Mouse (Mus musculus): ENCODE data around the gene Gja1.
"Not testable (repeated sequence)": the region's sequence is repeated elsewhere in the genome, so short reads cannot be mapped to it uniquely, and the experiment has no call there.

Gja1 gene

GRCm38 (mm10) chr10:56377097-56377965 is at the start of gene Gja1:
Gja1 (plus strand) TSS chr10:56377330.
- DNase-seq (ENCODE audit: extremely low read depth, low read depth, low spot score): no peak

DNA sequence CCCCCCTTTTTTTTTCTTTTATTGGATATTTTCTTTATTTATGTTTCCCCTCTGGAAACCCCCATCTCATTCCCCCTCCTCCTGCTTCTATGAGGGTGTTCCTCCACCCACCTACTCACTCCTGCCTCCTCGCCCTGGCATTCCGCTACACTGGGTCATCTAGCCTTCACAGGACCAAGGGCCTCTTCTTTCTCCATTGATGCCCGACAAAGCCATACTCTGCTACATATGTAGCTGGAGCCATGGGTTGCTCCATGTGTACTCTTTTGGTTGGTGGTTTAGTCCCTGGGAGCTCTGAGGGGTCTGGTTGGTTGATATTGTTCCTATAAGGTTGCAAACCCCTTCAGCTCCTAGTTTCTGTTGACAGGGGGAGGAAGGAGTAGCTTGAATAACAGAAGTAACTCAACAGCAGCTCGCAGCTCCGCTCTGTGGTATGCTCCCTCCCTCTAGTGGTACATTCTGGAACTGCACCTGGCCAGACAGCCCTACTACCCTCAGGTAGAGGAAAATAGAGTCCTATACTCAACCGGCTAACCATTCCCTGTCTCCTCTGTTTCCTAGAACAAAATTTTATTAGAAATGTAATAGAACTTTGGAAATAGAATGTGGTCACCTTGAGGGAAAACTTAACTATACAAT is 38.2 kb upstream of the Gja1 start:
- DNase-seq (ENCODE audit: extremely low read depth, low read depth, low spot score): no peak

GRCm38 (mm10) chr10:56360472-56360871 is 16.7 kb upstream of the Gja1 start:
- DNase-seq (ENCODE audit: extremely low read depth, low read depth, low spot score): no peak

- no peak for DNase-seq (ENCODE audit: extremely low read depth, low read depth, low spot score)
These were observed 8.1 kb upstream of the Gja1 start for GRCm38 (mm10) chr10:56369073-56369472.

- no peak for DNase-seq (ENCODE audit: extremely low read depth, low read depth, low spot score)
These were observed 4.0 kb upstream of the Gja1 start for GRCm38 (mm10) chr10:56373021-56373720.

GRCm38 (mm10) chr10:56374169-56374568 is 3.0 kb upstream of the Gja1 start:
- DNase-seq (ENCODE audit: extremely low read depth, low read depth, low spot score): no peak

DNA sequence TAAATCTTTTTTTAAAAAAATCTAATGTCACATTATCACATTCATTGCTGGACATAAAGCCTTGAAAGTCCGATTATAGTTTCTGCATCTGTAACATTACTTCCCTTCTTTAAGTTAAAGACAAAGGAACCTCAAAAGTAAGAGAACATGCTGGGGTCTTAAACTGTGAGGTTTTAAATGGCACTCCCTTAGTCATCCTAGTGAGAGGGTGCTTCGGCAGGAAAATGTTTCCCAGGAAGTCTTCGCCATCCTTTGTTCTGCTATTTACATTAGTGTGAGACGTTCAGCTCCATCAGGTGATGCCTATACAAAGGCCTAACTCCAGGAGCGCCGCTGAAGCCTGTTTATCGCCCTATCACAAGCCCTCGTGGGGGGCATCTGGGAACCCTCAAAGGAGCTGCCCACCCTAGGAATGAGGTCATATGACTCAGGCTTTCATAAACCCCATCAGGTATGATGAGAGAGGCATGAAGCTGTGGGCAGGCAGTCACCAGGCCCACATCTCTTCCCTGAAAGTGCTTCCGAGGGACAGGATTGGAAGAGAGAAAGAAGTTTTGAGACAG is 1.1 kb upstream of the Gja1 start:
- no peak for DNase-seq (ENCODE audit: extremely low read depth, low read depth, low spot score)

DNA sequence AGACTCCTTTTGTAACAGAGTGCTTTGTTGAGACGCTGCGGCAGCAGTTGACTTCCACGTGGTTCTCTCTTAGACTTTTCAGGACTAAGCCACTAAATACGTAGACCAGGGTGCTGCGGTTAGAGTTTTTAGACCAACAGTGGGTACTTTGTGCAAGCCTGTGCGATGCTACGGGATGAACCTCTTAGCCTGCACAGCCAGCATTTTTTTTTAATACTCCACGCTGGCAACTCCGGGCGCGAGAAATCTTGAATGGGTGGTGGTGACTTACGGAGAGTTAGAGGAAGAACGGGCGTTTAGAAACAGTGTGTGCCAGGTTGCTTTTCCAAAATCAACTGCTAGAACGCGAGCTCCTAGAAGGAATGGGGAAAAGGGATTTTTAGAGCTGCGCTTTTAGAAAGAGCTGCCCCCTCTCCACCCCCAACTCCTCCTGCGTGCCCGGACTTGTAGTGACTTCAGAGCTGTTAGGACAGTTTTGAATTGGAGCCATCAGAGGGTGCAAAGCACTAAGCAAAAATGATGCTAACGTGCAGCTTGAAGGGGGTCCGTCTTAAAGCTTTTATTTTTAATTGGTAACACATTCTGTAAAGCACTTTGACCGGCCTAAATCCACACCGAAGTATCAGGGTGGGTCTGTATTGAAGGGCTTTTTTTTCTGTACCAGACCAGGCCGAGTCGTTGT is 977 bp downstream of the Gja1 start:
- DNase-seq (ENCODE audit: extremely low read depth, low read depth, low spot score): no peak

GRCm38 (mm10) chr10:56378648-56379254 is 1.6 kb downstream of the Gja1 start:
- no peak for DNase-seq (ENCODE audit: extremely low read depth, low read depth, low spot score)

- DNase-seq (ENCODE audit: extremely low read depth, low read depth, low spot score): no peak
These were observed 2.6 kb downstream of the Gja1 start for GRCm38 (mm10) chr10:56379720-56380119.

GRCm38 (mm10) chr10:56385195-56386109 is 8.3 kb downstream of the Gja1 start:
- DNase-seq (ENCODE audit: extremely low read depth, low read depth, low spot score): no peak

- no peak for DNase-seq (ENCODE audit: extremely low read depth, low read depth, low spot score)
These were observed 16.1 kb downstream of the Gja1 start for GRCm38 (mm10) chr10:56393095-56393784.

DNA sequence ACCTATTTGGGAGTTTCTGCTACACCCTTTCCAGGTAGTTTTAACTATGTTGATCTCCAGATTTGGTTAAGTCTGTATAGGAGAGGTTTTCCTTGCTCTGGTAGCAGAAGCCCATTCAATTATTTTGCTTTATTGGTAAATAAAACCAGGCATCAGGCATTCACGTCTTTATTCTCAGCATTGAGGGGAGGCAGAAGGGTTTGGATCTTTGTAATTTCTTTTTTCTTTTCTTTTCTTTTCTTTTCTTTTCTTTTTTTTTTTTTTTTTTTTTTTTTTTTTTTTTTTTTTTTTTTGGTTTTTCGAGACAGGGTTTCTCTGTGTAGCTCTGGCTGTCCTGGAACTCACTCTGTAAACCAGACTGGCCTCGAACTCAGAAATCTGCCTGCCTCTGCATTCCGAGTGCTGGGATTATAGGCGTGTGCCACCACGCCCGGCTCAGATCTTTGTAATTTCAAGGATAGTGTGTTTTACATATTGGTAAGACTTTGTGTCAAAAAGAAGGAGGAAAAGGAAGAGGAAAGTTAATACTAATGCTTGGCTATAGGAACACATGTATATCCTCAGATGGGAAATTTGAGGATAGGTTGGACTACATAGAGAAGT is 16.8 kb downstream of the Gja1 start:
- DNase-seq (ENCODE audit: extremely low read depth, low read depth, low spot score): not testable (repeated sequence)

GRCm38 (mm10) chr10:56397875-56398274 is 20.7 kb downstream of the Gja1 start:
- DNase-seq (ENCODE audit: extremely low read depth, low read depth, low spot score): no peak

DNA sequence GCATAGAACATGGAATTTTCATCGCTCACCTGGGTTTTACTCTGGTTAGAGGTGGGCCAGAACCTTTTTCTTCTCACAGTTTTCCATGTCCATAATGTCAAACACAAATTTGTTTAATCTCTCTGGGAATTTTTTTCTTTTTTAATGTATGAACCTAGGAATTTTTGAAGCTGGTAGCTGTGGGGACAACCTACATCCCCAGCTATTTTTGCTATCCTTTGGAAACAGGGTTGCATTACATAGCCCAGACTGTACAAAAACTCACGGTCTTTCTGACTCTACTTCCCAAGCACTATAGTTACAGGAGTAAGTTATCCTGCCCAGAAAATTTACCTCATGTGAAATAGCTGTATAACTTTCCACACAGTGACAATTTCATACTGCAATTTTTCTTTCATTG is 21.2 kb downstream of the Gja1 start:
- no peak for DNase-seq (ENCODE audit: extremely low read depth, low read depth, low spot score)

DNA sequence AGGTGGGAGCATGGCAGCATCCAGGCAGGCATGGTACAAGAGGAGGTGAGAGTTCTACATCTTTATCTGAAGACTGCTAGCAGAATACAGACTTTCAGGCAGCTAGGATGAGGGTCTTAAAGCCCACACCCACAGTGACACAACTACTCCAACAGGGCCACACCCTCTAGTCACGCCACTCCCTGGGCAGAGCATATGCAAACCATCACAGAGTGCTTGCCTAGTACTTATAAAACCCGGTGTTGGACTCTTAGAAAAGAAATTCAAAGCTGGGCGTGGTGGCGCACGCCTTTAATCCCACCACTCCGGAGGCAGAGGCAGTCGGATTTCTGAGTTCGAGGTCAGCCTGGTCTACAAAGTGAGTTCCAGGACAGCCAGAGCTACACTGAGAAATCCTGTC is 24.3 kb downstream of the Gja1 start:
- not testable (repeated sequence) for DNase-seq (ENCODE audit: extremely low read depth, low read depth, low spot score)

GRCm38 (mm10) chr10:56405934-56406333 is 28.8 kb downstream of the Gja1 start:
- peak; percentile 76 for DNase-seq (ENCODE audit: extremely low read depth, low read depth, low spot score)

DNA sequence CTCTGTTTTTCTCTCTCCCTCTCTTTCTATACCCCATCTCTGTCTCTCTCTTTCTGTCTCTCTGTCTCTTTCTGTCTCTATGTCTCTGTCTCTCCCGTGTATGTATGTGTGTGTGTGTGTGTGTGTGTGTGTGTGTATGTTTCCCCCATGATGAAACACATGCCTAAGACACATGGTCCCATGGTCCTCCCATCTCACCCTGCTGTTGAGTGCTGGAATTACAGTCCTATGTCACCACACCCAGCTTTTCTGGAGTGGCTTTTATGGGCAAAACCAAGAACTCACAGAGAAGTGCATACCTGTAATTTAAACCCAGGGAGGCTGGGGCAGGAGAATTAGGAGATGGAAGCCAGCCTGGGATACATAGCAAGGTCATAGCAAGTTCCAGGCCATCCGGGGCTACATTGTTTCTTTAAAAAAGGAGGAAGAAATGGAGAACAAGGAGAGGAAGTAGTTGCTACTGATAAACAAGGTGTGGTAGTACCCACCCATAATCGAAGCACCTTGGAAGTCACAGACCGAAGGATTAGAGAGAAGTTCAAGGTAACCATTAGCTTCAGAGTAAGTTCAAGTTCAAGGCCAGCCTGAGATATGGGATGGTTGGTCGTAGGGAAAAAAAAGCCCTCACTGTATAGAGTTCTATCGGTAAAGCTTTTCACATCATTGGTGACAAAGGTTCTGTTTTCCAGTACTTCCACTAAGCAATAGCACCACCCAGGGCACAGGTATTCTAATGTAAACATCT is 29.4 kb downstream of the Gja1 start:
- no peak for DNase-seq (ENCODE audit: extremely low read depth, low read depth, low spot score)

Data from fat pad, adult 2 months (tissue).